Mouse (Mus musculus) retina, postnatal 7 days (tissue): ENCODE data around the gene Fubp1.
"Not testable (repeated sequence)": the region's sequence is repeated elsewhere in the genome, so short reads cannot be mapped to it uniquely, and the experiment has no call there.

Experiments
- DNase-seq: peaks from one replicate; pipeline ENCODE4 v3.0.0-alpha.2; 2012; ENCODE audit warnings: low read depth, low spot score

The Fubp1 gene

DNA sequence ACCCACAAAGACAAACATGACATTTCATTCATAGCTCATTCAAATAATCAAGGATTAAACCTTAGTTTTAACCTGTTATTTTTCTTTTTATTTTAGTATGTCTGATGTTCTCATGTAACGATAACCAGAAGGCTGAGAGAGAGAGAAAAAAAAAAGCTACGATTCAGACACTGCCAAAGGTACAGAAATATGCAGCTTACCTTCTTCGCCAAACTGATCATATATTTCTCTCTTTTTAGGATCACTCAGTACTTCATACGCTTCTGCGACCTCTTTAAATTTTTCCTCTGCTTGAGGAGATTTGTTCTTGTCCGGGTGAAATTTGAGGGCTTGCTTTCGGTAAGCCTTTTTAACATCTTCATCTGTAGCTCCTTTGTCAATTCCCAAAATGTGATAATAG is 17.0 kb upstream of the Fubp1 start:
- DNase-seq, result no peak

DNA sequence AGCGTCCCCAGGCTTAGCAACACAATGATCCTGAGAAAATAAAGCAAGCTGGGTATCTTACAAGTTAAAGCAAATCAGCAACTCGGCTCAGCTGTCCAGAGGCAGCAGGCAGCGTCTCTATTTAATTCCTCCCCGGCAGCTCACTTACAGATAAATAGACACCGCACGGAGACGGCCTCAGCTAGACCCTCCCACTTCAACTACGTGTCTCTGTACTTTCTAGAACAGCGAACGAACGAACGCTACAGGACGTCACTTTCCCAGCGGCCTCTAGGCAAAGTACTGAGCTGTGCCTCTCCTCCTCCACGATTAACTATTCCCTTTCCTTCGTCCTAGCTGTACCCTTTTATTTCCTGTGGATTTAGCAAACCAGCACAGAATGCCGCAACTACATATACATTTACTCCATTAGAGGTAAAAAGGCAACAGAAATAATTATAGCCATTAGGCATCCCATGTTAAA is 16.6 kb upstream of the Fubp1 start:
- DNase-seq, result peak; percentile 57

- DNase-seq, result not testable (repeated sequence)
These were observed 13.0 kb upstream of the Fubp1 start for GRCm38 (mm10) chr3:152197246-152197645.

- no peak for DNase-seq
These were observed 11.1 kb upstream of the Fubp1 start for GRCm38 (mm10) chr3:152199125-152199524.

- no peak for DNase-seq
These were observed 9.0 kb upstream of the Fubp1 start for GRCm38 (mm10) chr3:152201181-152201580.

DNA sequence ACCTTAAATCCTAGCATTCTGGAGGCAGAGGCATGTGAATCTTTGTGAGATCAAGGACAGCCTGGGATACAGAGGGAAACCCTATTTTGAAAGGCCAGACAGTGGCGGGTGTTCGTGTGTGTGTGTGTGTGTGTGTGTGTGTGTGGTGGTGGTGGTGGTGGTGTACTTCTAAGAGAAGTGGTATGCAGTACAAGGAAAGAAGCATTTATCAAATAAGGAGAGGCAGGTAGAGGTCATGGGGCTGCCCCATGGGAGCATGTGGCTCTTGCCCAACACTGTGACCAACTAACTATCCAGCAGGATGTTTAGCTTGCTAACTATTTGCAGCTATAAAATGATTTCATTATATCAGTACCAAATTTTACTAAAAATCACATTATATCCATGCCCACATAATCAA is 8.6 kb upstream of the Fubp1 start:
- DNase-seq, result no peak

- no peak for DNase-seq
These were observed 7.3 kb upstream of the Fubp1 start for GRCm38 (mm10) chr3:152202942-152203341.

- DNase-seq, result no peak
These were observed 6.8 kb upstream of the Fubp1 start for GRCm38 (mm10) chr3:152203411-152203810.

- no peak for DNase-seq
These were observed 6.2 kb upstream of the Fubp1 start for GRCm38 (mm10) chr3:152203996-152204395.

- no peak for DNase-seq
These were observed 5.6 kb upstream of the Fubp1 start for GRCm38 (mm10) chr3:152204577-152204976.

DNA sequence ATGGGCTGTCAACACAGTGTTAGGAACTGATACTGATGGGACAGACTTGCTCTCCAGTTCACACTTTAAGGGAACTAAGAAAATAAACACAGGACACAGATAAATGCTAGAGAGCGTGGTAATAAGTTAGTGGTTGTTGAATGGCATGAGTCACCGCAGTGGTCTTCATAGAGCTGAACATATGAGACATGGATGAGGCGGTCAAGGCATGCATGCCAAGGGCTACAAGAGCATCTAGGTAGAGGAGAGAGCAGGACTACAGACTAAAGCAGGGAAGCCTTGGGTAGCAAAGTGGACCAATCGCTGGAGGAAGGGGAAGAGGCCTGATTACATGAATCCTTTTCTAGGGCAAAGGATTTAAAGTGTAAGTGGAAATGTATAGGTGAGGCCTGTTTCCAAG is 3.1 kb upstream of the Fubp1 start:
- DNase-seq, result no peak

DNA sequence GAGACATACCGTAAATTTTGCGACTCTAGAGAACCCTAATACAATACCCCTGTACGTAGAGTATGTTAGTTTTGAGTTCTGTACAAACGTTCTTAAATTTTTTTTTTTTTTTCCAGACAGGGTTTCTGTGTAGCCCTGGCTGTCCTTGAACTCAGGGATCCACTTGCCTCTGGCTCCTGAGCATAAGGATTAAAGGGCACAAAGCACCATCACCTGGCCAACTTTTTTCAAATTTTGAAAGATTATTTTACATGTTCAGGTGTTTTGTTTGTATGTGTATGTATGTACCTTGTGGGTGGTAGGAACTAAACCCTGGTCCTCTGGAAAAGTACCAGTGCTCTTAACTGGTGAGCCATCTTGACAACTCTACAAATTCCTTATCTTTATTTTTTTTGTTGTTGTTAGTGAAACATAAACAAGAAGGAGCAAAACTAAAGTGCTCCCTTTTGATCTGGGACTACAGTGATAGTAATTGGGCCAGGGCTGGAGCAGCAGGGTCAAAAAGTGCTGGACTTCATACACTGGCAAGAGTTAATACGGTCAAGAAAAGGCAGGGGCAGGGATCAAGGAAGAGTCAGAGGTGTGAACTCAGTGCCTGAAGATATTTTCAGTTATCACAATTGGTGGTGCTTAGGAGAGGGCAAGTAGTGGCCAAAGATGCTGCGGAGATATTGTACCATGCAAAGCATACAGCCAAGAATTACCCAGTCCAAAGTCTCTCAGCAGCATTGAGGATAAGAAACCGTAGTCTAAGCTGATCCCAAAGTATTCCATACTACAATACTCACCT is 1.9 kb upstream of the Fubp1 start:
- no peak for DNase-seq

DNA sequence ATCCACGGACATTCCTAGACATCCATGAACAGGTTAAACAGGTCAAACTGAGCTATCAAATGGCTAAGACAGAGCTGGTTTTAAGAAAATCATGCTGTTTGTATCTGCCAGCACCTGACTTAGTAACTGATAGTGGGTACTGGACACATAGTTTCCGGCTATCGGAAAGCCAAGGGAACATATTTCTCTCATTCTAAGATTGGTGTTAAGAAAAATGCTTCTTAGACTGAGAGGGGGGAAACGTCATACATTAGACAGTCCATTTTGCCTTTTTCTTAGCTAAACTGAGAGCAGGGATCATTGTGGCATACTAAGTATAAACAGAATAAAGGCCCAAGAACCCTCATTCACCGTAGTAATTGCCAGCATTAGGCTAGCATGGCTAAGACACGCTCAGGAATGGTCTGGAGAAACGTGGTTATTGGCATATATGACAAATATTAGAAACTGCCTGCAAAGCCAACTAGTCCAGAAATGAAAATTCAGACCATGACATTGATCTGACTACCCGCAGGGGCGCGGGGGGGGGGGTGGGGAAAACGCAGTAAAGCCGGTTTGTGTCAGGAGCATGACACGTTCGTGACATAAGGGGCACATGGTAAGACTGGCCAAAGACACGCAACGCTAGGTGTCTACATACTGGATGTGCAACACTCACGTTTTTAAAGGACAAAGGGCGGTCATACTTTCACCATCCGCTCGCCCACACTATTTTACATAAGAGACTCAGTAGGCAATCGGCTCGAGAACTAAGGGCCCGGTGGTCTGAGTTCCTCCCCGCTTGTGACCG is 850 bp upstream of the Fubp1 start:
- peak; percentile 33 for DNase-seq

- peak; percentile 36 for DNase-seq
These were observed 638 bp downstream of the Fubp1 start for GRCm38 (mm10) chr3:152210728-152211391.

- DNase-seq, result no peak
These were observed 1.6 kb downstream of the Fubp1 start for GRCm38 (mm10) chr3:152211731-152212279.

DNA sequence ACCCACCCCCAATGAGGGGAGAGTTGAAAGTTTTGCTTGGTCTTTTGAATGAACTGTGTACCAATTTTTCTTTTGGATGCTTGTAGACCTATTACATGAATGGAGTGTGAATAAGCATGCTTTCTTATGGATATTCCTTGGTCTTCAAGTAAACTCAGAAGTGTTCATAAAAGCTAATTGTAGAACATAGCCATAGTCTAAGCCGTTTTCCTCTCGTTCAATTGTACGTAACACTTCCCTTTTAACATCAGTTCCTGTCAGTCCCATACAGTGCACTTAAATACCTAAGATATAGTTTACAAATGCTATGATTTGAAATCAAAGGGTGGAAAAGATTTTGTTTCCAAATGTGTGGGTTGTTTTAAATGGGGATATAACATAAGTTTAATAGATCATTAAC is 3.2 kb downstream of the Fubp1 start:
- DNase-seq, result no peak

- DNase-seq, result no peak
These were observed 14.7 kb downstream of the Fubp1 start for GRCm38 (mm10) chr3:152224918-152225317.

DNA sequence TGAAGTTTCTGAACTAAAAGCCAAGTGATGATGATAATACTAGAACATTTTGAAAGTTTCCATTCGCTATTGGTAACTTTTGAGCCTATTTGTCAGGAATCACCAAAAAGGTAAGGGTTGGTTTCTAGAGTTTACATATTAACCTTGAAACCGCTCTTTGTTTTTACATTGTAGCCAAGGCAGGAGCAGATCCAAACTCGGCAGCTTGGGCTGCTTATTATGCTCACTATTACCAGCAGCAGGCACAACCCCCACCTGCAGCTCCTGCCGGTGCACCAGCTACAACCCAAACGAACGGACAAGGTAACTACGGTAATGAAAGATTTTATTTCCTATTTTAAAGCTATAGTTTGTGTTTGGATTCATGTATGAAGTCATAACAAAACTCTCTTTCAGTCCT is 15.7 kb downstream of the Fubp1 start:
- DNase-seq, result no peak

- no peak for DNase-seq
These were observed 18.6 kb downstream of the Fubp1 start for GRCm38 (mm10) chr3:152228843-152229242.

- no peak for DNase-seq
These were observed 19.0 kb downstream of the Fubp1 start for GRCm38 (mm10) chr3:152229271-152229670.

- DNase-seq, result no peak
These were observed 21.3 kb downstream of the Fubp1 start for GRCm38 (mm10) chr3:152231333-152232100.
